Mouse (Mus musculus) neural tube, embryonic 14.5 days (tissue): ENCODE data around the gene Gm12216. TPM values are rescaled to one million over a fixed set of nuclear protein-coding genes. Genes with fewer than 3 reads are reported as not detected.

Experiments
- ATAC-seq: fragments of 200-750 bp; cut with Nextera tagmentation; 2 replicates; pipeline ENCODE4 v1.8.0; 2017; ENCODE audit warnings: low read depth, mild to moderate bottlenecking, moderate TSS enrichment, moderate library complexity
- H3K27ac ChIP-seq: fragments of 300-500 bp; sonication (generic); 2 replicates; pipeline ENCODE4 v1.5.1; 2014; ENCODE audit warnings: low read depth, mild to moderate bottlenecking, control low read depth, low read length, moderate library complexity, mixed read lengths
- H3K27me3 ChIP-seq: fragments of 300-500 bp; sonication (generic); 2 replicates; pipeline ENCODE4 v1.6.1; 2014; ENCODE audit warnings: low read length; ENCODE audit not compliant: control insufficient read depth, insufficient read depth
- H3K36me3 ChIP-seq: fragments of 300-500 bp; sonication (generic); 2 replicates; pipeline ENCODE4 v1.6.1; 2014; ENCODE audit warnings: low read length, mixed read lengths; ENCODE audit not compliant: control insufficient read depth, insufficient read depth
- H3K4me1 ChIP-seq: fragments of 300-500 bp; sonication (generic); 2 replicates; pipeline ENCODE4 v1.6.1; 2014; ENCODE audit warnings: low read length; ENCODE audit not compliant: control insufficient read depth, insufficient read depth
- H3K4me2 ChIP-seq: fragments of 300-500 bp; sonication (generic); 2 replicates; pipeline ENCODE4 v1.6.1; 2014; ENCODE audit warnings: mild to moderate bottlenecking, low read depth, low read length, control low read depth
- H3K4me3 ChIP-seq: fragments of 300-500 bp; sonication (generic); 2 replicates; pipeline ENCODE4 v1.5.1; 2014; ENCODE audit warnings: low read depth, low read length, control low read depth, mixed read lengths
- H3K9ac ChIP-seq: fragments of 300-500 bp; sonication (generic); replicated peaks from 2 replicates; pipeline ENCODE4 v1.6.1; 2014; ENCODE audit warnings: low read depth, mild to moderate bottlenecking, control low read depth, low read length, mixed read lengths
- H3K9me3 ChIP-seq: fragments of 300-500 bp; sonication (generic); 2 replicates; pipeline ENCODE4 v1.6.1; 2016; ENCODE audit warnings: low read length; ENCODE audit not compliant: control insufficient read depth
- WGBS: fragments of 180-500 bp; shearing (Covaris S2); extraction: QIAGEN DNeasy Blood & Tissue Kit; methylation state at CpG from one replicate; pipeline ENCODE4 v1.1.7; 2014; 5-methylcytosine and 5-hydroxymethylcytosine counted together
- polyA plus RNA-seq: library from polyadenylated mRNA; unstranded; fragments of >200 nt; fragmentation: Nextera tagmentation; extraction: Ambion mirVana; gene quantifications from 2 replicates; pipeline ENCODE4 v1.2.1, GENCODE M21; 2014

Gene Gm12216
- polyA plus RNA-seq, 1 experiment from 2014 or later: 0.44 TPM

GRCm38 (mm10) chr11:53819511-53819910 is 39.5 kb downstream of the Gm12216 start:
- Histone ChIP-seq H3K9me3 (no peaks in the 10 kb centered on the region), H3K9ac (no peak overlapping the region), H3K27me3 (no peaks in the 10 kb centered on the region), H3K4me2 (no peak overlapping the region), H3K4me3 (no peak overlapping the region), H3K4me1 (no peaks in the 10 kb centered on the region), H3K27ac (no peak overlapping the region), H3K36me3 (no peaks in the 10 kb centered on the region)
- 90% methylated on average over 6 of the region's 6 CpGs for WGBS
- ATAC-seq: no peak

- no peaks in the 10 kb centered on the region for H3K27me3 ChIP-seq
- no peak overlapping the region for H3K4me3 ChIP-seq
- ATAC-seq: no peak
- no peaks in the 10 kb centered on the region for H3K36me3 ChIP-seq
- no peaks in the 10 kb centered on the region for H3K4me1 ChIP-seq
- no peak overlapping the region for H3K27ac ChIP-seq
- no peak overlapping the region for H3K4me2 ChIP-seq
- H3K9ac ChIP-seq: no peak overlapping the region
- H3K9me3 ChIP-seq: no peaks in the 10 kb centered on the region
- 63% methylated on average over 6 of the region's 6 CpGs for WGBS
Measured at GRCm38 (mm10) chr11:53818794-53819193, 40.3 kb downstream of the Gm12216 start.

- no peaks in the 10 kb centered on the region for H3K27me3 ChIP-seq
- no peaks in the 10 kb centered on the region for H3K4me1 ChIP-seq
- no peak overlapping the region for H3K4me3 ChIP-seq
- no peak overlapping the region for H3K9ac ChIP-seq
- no peak overlapping the region for H3K27ac ChIP-seq
- H3K9me3 ChIP-seq: no peaks in the 10 kb centered on the region
- no peak for ATAC-seq
- H3K36me3 ChIP-seq: no peaks in the 10 kb centered on the region
- 88% methylated on average over 5 of the region's 5 CpGs for WGBS
- no peak overlapping the region for H3K4me2 ChIP-seq
Measured at GRCm38 (mm10) chr11:53816841-53817375, 42.1 kb downstream of the Gm12216 start.

GRCm38 (mm10) chr11:53814810-53815209 is 44.2 kb downstream of the Gm12216 start:
- Histone ChIP-seq H3K9ac (no peak overlapping the region), H3K4me3 (no peak overlapping the region), H3K4me2 (no peak overlapping the region), H3K27ac (no peak overlapping the region), H3K36me3 (no peaks in the 10 kb centered on the region), H3K27me3 (no peaks in the 10 kb centered on the region), H3K9me3 (no peaks in the 10 kb centered on the region), H3K4me1 (no peaks in the 10 kb centered on the region)
- no peak for ATAC-seq
- 63% methylated on average over 3 of the region's 3 CpGs for WGBS

- ATAC-seq: no peak
- no peak overlapping the region for H3K4me3 ChIP-seq
- no peak overlapping the region for H3K4me2 ChIP-seq
- no peaks in the 10 kb centered on the region for H3K4me1 ChIP-seq
- H3K36me3 ChIP-seq: no peaks in the 10 kb centered on the region
- H3K27me3 ChIP-seq: no peaks in the 10 kb centered on the region
- H3K9me3 ChIP-seq: no peaks in the 10 kb centered on the region
- H3K9ac ChIP-seq: no peak overlapping the region
- 88% methylated on average over 16 of the region's 16 CpGs for WGBS
- H3K27ac ChIP-seq: no peak overlapping the region
Measured at GRCm38 (mm10) chr11:53813001-53813868, 45.8 kb downstream of the Gm12216 start.

- H3K9ac ChIP-seq: no peak overlapping the region
- H3K27ac ChIP-seq: no peak overlapping the region
- no peaks in the 10 kb centered on the region for H3K27me3 ChIP-seq
- 77% methylated on average over 3 of the region's 3 CpGs for WGBS
- H3K4me2 ChIP-seq: no peak overlapping the region
- no peaks in the 10 kb centered on the region for H3K4me1 ChIP-seq
- H3K4me3 ChIP-seq: no peak overlapping the region
- ATAC-seq: no peak
- no peaks in the 10 kb centered on the region for H3K9me3 ChIP-seq
- H3K36me3 ChIP-seq: no peaks in the 10 kb centered on the region
Measured at GRCm38 (mm10) chr11:53811312-53811711, 47.7 kb downstream of the Gm12216 start.

GRCm38 (mm10) chr11:53810749-53811148 is 48.3 kb downstream of the Gm12216 start:
- Histone ChIP-seq H3K27ac (no peak overlapping the region), H3K36me3 (no peaks in the 10 kb centered on the region), H3K27me3 (no peaks in the 10 kb centered on the region), H3K4me2 (no peak overlapping the region), H3K9me3 (no peaks in the 10 kb centered on the region), H3K9ac (no peak overlapping the region), H3K4me3 (no peak overlapping the region), H3K4me1 (no peaks in the 10 kb centered on the region)
- ATAC-seq: no peak
- 81% methylated on average over 2 of the region's 2 CpGs for WGBS

GRCm38 (mm10) chr11:53810156-53810555 is 48.9 kb downstream of the Gm12216 start:
- no peak overlapping the region for H3K27ac ChIP-seq
- no peak overlapping the region for H3K4me3 ChIP-seq
- no peaks in the 10 kb centered on the region for H3K9me3 ChIP-seq
- no peaks in the 10 kb centered on the region for H3K36me3 ChIP-seq
- H3K4me1 ChIP-seq: no peaks in the 10 kb centered on the region
- WGBS: 72% methylated on average over 5 of the region's 5 CpGs
- H3K27me3 ChIP-seq: no peaks in the 10 kb centered on the region
- no peak overlapping the region for H3K4me2 ChIP-seq
- no peak for ATAC-seq
- H3K9ac ChIP-seq: no peak overlapping the region

GRCm38 (mm10) chr11:53809354-53809753 is 49.7 kb downstream of the Gm12216 start:
- no peaks in the 10 kb centered on the region for H3K4me1 ChIP-seq
- H3K27me3 ChIP-seq: no peaks in the 10 kb centered on the region
- H3K9me3 ChIP-seq: no peaks in the 10 kb centered on the region
- H3K27ac ChIP-seq: no peak overlapping the region
- ATAC-seq: no peak
- H3K4me3 ChIP-seq: no peak overlapping the region
- no peaks in the 10 kb centered on the region for H3K36me3 ChIP-seq
- no peak overlapping the region for H3K4me2 ChIP-seq
- WGBS: 48% methylated on average over 5 of the region's 5 CpGs
- H3K9ac ChIP-seq: no peak overlapping the region
